Mouse (Mus musculus): ENCODE results near the gene Alad. TPM values are rescaled to one million over a fixed set of nuclear protein-coding genes. Genes with fewer than 3 reads are reported as not detected.

The Alad gene
- polyA plus RNA-seq (2012; rRNA removed) = 39.6 and 50.1 TPM in 2 replicates

DNA sequence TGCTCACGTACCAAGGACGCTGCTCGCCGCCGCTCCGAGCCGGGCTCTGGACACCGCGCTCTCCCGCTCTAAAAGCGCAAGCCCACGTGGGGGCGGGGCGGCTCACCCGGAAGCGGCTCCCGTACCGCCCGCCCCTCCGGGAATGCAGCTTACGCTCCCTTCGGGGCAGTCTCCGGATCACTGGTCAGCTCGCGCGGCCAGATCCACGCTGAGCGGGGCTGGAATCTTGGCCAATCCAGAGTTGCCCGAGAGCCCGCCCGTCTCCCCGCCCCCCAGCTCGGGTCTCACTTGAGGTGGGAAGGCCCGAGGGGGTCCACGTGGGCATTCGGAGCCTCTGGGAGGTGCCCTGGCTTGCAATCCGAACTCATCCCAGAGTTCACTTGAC is at the start of gene Alad:
Gene Alad, minus strand, starts transcription at position 70 of the 385 bp plus-strand sequence.

DNA sequence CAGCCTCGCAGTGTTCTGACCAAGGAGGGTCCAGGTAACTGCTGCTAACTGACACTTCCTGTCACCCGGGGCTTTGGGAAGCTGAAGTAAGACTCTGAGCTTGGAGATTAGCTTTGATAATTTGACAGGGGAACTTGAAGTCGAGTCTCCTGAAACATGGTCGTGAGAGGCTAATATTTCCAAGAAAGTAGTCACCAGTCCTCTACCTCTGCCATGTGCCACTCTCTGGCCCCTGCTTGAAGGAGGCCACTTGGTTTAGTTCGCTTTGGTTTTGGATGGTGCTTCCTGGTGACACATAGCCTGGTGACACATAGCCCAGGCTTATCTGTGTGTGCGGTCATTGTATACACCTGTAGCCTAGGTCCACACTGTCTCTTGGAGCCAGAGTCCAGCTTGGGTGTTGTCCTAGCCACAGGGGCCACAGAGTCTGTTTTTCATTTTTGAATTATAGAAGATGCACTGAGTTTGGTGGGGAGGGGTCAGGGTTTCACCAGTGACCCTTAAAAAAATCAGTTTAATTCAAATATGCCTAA is 40.1 kb upstream of the Alad start, which contains the start of gene Rgs3:
Gene Rgs3, plus strand, starts transcription at position 51 of the 533 bp plus-strand sequence.

DNA sequence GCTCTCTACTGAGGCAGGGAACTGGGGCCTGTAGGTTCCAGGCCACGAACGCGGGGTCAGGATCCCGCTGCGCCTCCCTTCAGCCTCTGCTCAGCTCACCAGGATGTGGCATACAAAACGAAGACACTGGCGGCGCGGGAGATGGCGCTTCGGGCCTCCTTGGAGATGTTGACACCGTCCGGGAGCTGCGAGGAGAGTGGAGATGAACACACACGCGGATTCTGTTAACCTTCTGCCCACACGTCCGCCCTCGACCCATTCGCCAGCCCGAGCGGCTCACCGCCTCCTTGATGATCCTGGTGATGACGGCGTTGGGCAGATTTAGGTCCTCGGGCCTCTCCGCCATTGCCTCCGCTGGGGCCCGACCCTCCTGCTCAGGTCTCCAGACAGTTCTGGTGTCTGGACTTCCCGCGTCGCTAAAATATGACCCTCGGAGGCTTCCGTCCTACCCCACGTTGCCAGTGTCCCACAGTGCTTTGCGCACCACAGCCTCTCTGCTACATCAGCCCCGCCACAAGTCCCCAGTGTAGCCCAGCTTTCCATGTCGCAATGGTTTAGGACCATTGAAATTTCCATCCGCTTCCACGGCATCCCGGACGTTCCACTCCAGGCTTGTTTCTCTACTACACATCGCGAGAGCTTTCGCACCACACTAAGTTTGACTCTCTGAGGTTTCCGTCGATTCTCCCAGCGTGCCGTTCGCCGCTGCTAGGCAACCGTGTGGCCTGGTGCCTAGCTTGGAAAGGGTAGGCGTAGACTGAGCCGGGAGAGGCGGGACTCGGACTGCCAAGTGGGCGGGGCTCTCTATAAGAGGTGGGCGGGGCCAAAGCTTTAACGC is 5.2 kb upstream of the Alad start, which contains the start of the genes Pole3 and 4933430I17Rik:
Gene Pole3, minus strand, starts transcription at position 418 of the 838 bp plus-strand sequence.
Gene 4933430I17Rik, plus strand, starts transcription at position 719 of the 838 bp plus-strand sequence.

DNA sequence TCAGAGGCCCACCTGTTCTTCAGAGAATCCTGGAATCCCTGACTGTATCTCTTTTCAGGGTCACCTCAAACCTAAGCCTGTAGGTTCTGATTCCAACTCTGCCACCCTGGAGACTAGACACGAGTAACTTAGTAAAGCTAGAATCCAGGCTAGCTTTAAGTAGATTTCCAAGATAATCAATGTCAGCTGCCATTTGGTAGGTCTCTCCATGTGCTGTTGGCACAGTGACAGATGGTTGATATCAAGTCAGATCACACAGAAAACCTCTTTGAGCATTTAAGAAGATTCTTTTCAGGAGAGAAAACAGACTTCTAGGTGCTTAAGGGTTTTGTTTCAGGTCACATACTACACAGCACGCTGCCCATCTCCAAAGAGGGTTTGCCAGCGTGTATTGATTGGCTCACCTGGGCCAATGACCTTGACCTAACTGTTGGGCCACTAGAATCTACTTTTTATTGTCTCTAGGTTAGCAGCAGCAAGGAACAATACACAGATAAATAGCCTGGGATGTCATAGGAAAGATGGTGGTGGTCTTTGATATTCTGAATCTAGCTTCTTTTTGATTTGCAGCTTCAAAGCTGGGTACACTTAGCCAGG is 16.2 kb downstream of the Alad start, which contains the start of gene Hdhd3:
Gene Hdhd3, minus strand, starts transcription at position 94 of the 597 bp plus-strand sequence.

DNA sequence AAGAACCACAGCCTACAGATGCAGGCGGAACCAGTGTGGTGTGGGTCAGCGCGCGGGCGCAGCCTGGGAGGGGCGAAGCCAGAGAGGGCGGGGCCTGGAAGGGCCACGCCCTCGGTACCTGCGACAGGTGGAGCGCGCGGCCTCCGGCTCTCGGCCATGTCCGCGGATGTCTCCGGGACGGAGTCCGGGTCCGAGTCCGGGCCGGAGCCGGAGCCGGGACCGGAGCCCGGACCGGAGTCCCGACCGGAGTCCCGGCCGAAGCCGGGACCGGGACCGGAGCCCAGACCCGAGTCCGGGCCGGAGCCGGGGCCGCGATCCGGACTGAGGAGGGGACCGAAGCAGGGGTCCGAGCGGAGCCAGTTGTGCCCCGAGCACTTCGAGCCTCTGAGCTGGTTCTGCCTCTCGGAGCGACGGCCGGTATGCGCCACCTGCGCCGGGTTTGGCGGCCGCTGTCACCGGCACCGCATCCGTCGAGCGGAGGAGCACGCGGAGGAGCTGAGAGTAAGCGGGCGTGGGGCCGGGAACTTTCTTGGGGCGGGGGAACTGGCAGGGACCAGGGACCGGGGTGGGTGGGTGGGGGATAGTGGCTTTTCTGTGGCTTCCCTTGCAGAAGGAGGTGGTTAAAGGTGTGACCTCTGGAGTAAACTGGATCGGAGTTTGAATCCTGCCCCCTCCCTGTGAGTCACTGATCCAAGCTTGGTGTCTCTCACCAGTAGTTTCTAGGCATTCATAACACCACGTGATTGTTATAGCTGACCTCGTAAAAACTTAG is 39.6 kb downstream of the Alad start, which contains the start of gene Bspry:
Gene Bspry, plus strand, starts transcription at position 117 of the 772 bp plus-strand sequence.

DNA sequence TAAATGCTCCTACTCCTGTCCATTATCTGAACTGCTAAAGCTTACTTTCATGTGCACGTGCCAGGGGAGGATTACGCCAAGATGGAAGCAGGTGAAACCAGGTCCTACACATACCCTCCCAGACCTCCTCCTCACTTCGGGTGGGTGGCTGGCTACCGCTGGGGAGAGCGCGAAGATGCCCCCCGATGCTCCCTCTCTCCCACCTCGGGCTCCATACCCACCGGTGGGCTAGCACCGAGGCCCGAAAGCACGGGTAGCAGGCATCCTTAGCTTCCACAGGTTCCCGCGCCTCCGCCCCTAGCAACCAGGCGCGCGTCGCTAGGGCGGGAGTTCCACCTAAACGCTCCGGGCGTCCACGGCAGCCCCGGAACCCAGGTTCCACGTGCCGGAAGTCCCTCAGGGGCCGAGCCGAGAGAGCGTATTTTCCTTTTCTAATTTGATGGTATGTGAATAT is 49.1 kb downstream of the Alad start, which contains the start of gene Wdr31:
Gene Wdr31, minus strand, starts transcription at position 299 of the 454 bp plus-strand sequence.

Other genes starting within 250 kb of the Alad start
- 20.4 and 21.0 TPM in 2 replicates for gene Fkbp15, start 159.4 kb downstream of the Alad start, polyA plus RNA-seq (2012; rRNA removed)
- gene Slc31a1, start 159.2 kb downstream of the Alad start, polyA plus RNA-seq (2012; rRNA removed) = 28.4 and 32.3 TPM in 2 replicates
- gene Cdc26, start 111.3 kb downstream of the Alad start, polyA plus RNA-seq (2012; rRNA removed) = 81.5 and 86.7 TPM in 2 replicates
- gene Prpf4, start 111.1 kb downstream of the Alad start, polyA plus RNA-seq (2012; rRNA removed) = 21.0 and 21.3 TPM in 2 replicates
- 0.71 and 0.98 TPM in 2 replicates for gene Rnf183, start 84.7 kb downstream of the Alad start, polyA plus RNA-seq (2012; rRNA removed)
- gene Wdr31, start 49.0 kb downstream of the Alad start, polyA plus RNA-seq (2012; rRNA removed) = 11.2 and 11.9 TPM in 2 replicates
- 0.89 and 0.91 TPM in 2 replicates for gene Bspry, start 39.9 kb downstream of the Alad start, polyA plus RNA-seq (2012; rRNA removed)
- 5.5 and 5.7 TPM in 2 replicates for gene Hdhd3, start 16.5 kb downstream of the Alad start, polyA plus RNA-seq (2012; rRNA removed)
- 42.2 and 44.0 TPM in 2 replicates for gene Pole3, start 5.2 kb upstream of the Alad start, polyA plus RNA-seq (2012; rRNA removed)
- gene 4933430I17Rik, start 5.5 kb upstream of the Alad start, polyA plus RNA-seq (2012; rRNA removed) = 0.66 and 0.76 TPM in 2 replicates
- gene Rgs3, start 39.9 kb upstream of the Alad start, polyA plus RNA-seq (2012; rRNA removed) = 51.0 and 58.9 TPM in 2 replicates